Mouse (Mus musculus) liver, postnatal 0 days (tissue): ENCODE measurements around the gene Dscam.

Source experiments
- CTCF ChIP-seq: sonication (generic); IDR thresholded peaks from 2 replicates; pipeline ENCODE4 v1.5.1; 2016; ENCODE audit warnings: antibody characterized with exemption, low read depth
- EP300 ChIP-seq: IDR thresholded peaks from 2 replicates; pipeline ENCODE4 v1.6.1; 2016; ENCODE audit warnings: antibody characterized with exemption, low read depth, mild to moderate bottlenecking

- TF ChIP-seq CTCF (no peak), EP300 (no peak)
These were observed 33.0 kb upstream of the Dscam start for GRCm38 (mm10) chr16:97203554-97203953.
